Mouse (Mus musculus): ENCODE results near the gene Prkx. TPM values are rescaled to one million over a fixed set of nuclear protein-coding genes. Genes with fewer than 3 reads are reported as not detected.
A peak's percentile ranks its signal among the peaks of the same experiment; 100 is the strongest.

The Prkx gene
- polyA plus RNA-seq, 1 experiment, result 2.2 TPM

GRCm38 (mm10) chrX:77796916-77797315 is 838 bp upstream of the Prkx start:
- TF ChIP-seq CTCF (IDR thresholded peaks at IDR 0.05; ENCODE audit: control insufficient read depth, insufficient read depth, low read length) (no peak), POLR2A (IDR thresholded peaks at IDR 0.05; ENCODE audit: borderline replicate concordance, control insufficient read depth, low read depth, low read length) (no peak)
- H3K4me3 ChIP-seq (replicated peaks; ENCODE audit: control insufficient read depth, low read depth, low read length), result no peak overlapping the region
- no peak overlapping the region for H3K27ac ChIP-seq (ENCODE audit: control insufficient read depth, insufficient read depth, low read depth, low read length, poor library complexity)
- 70% methylated on average over 1 of the region's 1 CpGs for WGBS
- no peaks in the 10 kb centered on the region; the same call in 1 of the 2 replicates for H3K4me1 ChIP-seq (ENCODE audit: control insufficient read depth, insufficient read depth, low read length)

GRCm38 (mm10) chrX:77795858-77796174 is 262 bp downstream of the Prkx start:
- no peaks in the 10 kb centered on the region; the same call in 1 of the 2 replicates for H3K4me1 ChIP-seq (ENCODE audit: control insufficient read depth, insufficient read depth, low read length)
- WGBS, result 15% methylated on average over 25 of the region's 30 CpGs
- H3K4me3 ChIP-seq (replicated peaks; ENCODE audit: control insufficient read depth, low read depth, low read length), result peak overlapping the region; percentile 84
- no peak for TF ChIP-seq CTCF (IDR thresholded peaks at IDR 0.05; ENCODE audit: control insufficient read depth, insufficient read depth, low read length)
- peak; percentile 38; the same call in 1 of the 2 replicates for TF ChIP-seq POLR2A (IDR thresholded peaks at IDR 0.05; ENCODE audit: borderline replicate concordance, control insufficient read depth, low read depth, low read length)
- peak overlapping the region; percentile 72 for H3K27ac ChIP-seq (ENCODE audit: control insufficient read depth, insufficient read depth, low read depth, low read length, poor library complexity)

DNA sequence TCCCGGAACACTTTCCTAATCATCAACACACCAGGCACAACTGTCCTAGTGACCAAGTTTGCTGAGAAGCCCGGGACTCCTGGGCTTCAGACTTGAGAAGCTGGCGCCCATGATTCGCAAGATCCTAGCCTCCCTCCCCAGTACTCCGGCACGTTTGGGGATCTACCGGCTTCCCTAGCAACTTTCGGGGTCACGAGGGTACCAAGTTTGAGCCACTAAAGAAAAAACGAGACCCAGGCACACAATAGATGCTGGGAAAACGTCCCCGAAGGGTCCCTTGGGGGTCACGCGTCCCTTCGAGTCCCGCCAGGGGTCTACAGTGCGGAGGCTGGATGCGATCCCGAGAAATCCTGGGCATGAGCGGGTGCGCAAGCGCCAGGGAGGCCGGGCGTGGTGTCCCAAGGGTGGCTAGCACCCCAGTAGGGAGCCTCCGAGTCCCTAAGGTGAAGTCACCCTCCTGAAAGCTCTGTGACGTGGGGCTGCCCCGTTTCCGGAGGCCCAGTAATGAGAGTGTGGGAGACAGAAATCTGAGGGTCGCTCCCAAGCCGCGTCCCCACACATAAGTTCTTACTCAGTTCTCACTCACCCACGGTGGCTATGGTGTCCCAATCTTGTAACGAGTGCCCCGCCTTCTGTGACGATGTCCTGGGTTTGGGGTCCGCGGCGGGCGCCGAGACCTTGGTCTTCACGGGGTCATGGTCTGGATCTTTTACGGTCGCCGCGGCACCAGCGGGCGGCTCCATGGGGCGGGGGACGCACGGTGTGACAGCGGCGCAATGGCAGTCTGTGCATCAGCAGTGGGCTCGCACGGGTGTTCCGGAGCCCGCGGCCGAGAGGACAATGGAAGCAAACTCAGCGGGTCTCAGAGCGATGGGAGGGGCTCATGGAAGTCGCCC is 868 bp downstream of the Prkx start:
- Histone ChIP-seq H3K4me3 (replicated peaks; ENCODE audit: control insufficient read depth, low read depth, low read length) (peak overlapping the region; percentile 84), H3K4me1 (ENCODE audit: control insufficient read depth, insufficient read depth, low read length) (no peaks in the 10 kb centered on the region; the same call in 1 of the 2 replicates), H3K27ac (ENCODE audit: control insufficient read depth, insufficient read depth, low read depth, low read length, poor library complexity) (peak overlapping the region; percentile 72)
- TF ChIP-seq POLR2A (IDR thresholded peaks at IDR 0.05; ENCODE audit: borderline replicate concordance, control insufficient read depth, low read depth, low read length), result no peak
- no peak for TF ChIP-seq CTCF (IDR thresholded peaks at IDR 0.05; ENCODE audit: control insufficient read depth, insufficient read depth, low read length)
- WGBS, result 14% methylated on average over 60 of the region's 61 CpGs

- no peaks in the 10 kb centered on the region for H3K4me1 ChIP-seq (ENCODE audit: control insufficient read depth, insufficient read depth, low read length)
- WGBS, result 64% methylated on average over 3 of the region's 3 CpGs
- H3K4me3 ChIP-seq (replicated peaks; ENCODE audit: control insufficient read depth, low read depth, low read length), result no peak overlapping the region
- TF ChIP-seq CTCF (IDR thresholded peaks at IDR 0.05; ENCODE audit: control insufficient read depth, insufficient read depth, low read length) (no peak), POLR2A (IDR thresholded peaks at IDR 0.05; ENCODE audit: borderline replicate concordance, control insufficient read depth, low read depth, low read length) (no peak)
- H3K27ac ChIP-seq (ENCODE audit: control insufficient read depth, insufficient read depth, low read depth, low read length, poor library complexity), result no peak overlapping the region
Observed at GRCm38 (mm10) chrX:77788675-77789074, 7.4 kb downstream of the Prkx start.

- Histone ChIP-seq H3K4me1 (ENCODE audit: control insufficient read depth, insufficient read depth, low read length) (no peaks in the 10 kb centered on the region), H3K27ac (ENCODE audit: control insufficient read depth, insufficient read depth, low read depth, low read length, poor library complexity) (no peak overlapping the region), H3K4me3 (replicated peaks; ENCODE audit: control insufficient read depth, low read depth, low read length) (no peak overlapping the region)
- no peak for TF ChIP-seq POLR2A (IDR thresholded peaks at IDR 0.05; ENCODE audit: borderline replicate concordance, control insufficient read depth, low read depth, low read length)
- TF ChIP-seq CTCF (IDR thresholded peaks at IDR 0.05; ENCODE audit: control insufficient read depth, insufficient read depth, low read length), result no peak
Observed at GRCm38 (mm10) chrX:77786354-77786753, 9.7 kb downstream of the Prkx start.

DNA sequence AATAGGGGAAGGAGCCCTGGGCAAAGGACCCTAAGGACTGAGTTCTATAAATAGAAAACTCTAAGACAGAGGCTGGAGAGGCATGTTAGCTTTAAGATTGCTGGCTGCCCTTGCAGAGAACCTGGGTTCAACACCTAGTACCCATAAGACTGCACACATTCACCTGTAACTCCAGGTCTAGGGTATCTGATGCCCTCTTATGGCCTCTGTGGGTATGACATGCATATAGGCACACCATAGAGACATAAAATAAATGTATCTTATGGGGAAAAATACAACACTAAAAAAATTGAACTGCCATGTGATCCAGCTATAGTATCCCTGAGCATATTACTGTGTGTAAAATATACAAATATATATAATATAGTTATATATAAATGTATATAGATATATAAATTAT is 18.3 kb downstream of the Prkx start:
- no peaks in the 10 kb centered on the region for H3K4me1 ChIP-seq (ENCODE audit: control insufficient read depth, insufficient read depth, low read length)
- TF ChIP-seq POLR2A (IDR thresholded peaks at IDR 0.05; ENCODE audit: borderline replicate concordance, control insufficient read depth, low read depth, low read length), result no peak
- no peak for TF ChIP-seq CTCF (IDR thresholded peaks at IDR 0.05; ENCODE audit: control insufficient read depth, insufficient read depth, low read length)
- no peak overlapping the region for H3K27ac ChIP-seq (ENCODE audit: control insufficient read depth, insufficient read depth, low read depth, low read length, poor library complexity)
- no peak overlapping the region for H3K4me3 ChIP-seq (replicated peaks; ENCODE audit: control insufficient read depth, low read depth, low read length)

DNA sequence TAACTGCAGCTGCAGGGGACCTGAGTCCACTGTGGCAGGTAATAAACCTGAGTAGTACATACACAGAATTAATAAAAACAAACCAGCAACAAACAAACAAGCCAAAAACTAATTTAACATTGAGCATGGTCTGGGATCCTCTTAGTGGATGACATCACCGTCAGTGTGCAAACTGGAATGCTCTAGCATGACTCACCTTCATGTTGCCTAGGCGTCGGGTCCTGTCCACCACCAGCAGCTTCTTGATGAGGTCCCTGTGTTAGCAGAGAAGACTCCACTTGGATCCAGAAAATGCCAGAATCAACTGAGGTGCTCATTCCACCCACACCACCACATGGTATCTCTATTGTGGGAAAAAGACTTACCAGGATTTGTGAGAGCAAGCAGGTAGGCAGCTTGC is 30.9 kb downstream of the Prkx start:
- 96% methylated on average over 3 of the region's 3 CpGs for WGBS
- H3K4me3 ChIP-seq (replicated peaks; ENCODE audit: control insufficient read depth, low read depth, low read length), result no peak overlapping the region
- no peak for TF ChIP-seq POLR2A (IDR thresholded peaks at IDR 0.05; ENCODE audit: borderline replicate concordance, control insufficient read depth, low read depth, low read length)
- TF ChIP-seq CTCF (IDR thresholded peaks at IDR 0.05; ENCODE audit: control insufficient read depth, insufficient read depth, low read length), result no peak
- no peaks in the 10 kb centered on the region for H3K4me1 ChIP-seq (ENCODE audit: control insufficient read depth, insufficient read depth, low read length)
- no peak overlapping the region for H3K27ac ChIP-seq (ENCODE audit: control insufficient read depth, insufficient read depth, low read depth, low read length, poor library complexity)

DNA sequence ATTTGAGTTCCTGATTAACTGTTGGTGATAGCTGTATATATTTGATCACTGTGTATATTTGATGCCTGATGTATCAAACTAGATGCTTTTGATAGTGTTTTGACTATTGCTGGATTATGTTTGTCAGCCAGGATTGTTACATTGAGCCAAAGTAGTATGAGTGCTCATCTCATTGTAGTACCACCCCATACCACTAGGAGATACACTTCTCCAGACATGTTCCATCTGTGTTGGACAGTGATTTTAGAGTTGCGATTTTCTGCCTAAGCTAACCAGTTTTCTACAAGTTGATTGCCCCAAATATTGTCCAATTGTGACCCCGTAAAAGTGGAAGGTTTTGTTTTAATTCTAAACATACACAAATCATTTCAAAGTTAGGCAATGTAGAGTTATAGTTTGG is 51.8 kb downstream of the Prkx start:
- Histone ChIP-seq H3K4me3 (replicated peaks; ENCODE audit: control insufficient read depth, low read depth, low read length) (no peak overlapping the region), H3K4me1 (ENCODE audit: control insufficient read depth, insufficient read depth, low read length) (no peaks in the 10 kb centered on the region), H3K27ac (ENCODE audit: control insufficient read depth, insufficient read depth, low read depth, low read length, poor library complexity) (no peak overlapping the region)
- TF ChIP-seq POLR2A (IDR thresholded peaks at IDR 0.05; ENCODE audit: borderline replicate concordance, control insufficient read depth, low read depth, low read length) (no peak), CTCF (IDR thresholded peaks at IDR 0.05; ENCODE audit: control insufficient read depth, insufficient read depth, low read length) (no peak)
- WGBS, result 26% methylated on average over 2 of the region's 2 CpGs
